Mouse (Mus musculus): ENCODE data around the gene Gm13285.
A peak's percentile ranks its signal among the peaks of the same experiment; 100 is the strongest.
"Not testable (repeated sequence)": the region's sequence is repeated elsewhere in the genome, so short reads cannot be mapped to it uniquely, and the experiment has no call there.

Gene Gm13285

GRCm38 (mm10) chr4:88799365-88799764 is at the start of gene Gm13285:
Gm13285 (plus strand) TSS chr4:88799665.
- DNase-seq (ENCODE audit: inconsistent age in 2 of 2, low spot score in 1 of 2) = peak in 1 of 2 experiments; percentile 22

GRCm38 (mm10) chr4:88749926-88750325 is 49.5 kb upstream of the Gm13285 start:
- no peak for DNase-seq (ENCODE audit: inconsistent age in 2 of 2, low spot score in 1 of 2)

GRCm38 (mm10) chr4:88754818-88755340 is 44.6 kb upstream of the Gm13285 start, which contains the start of gene Gm13271:
Gm13271 (plus strand) TSS chr4:88754868.
- peak; percentile 75 to 92 for DNase-seq (ENCODE audit: inconsistent age in 2 of 2, low spot score in 1 of 2)

- DNase-seq (ENCODE audit: inconsistent age in 2 of 2, low spot score in 1 of 2) = peak in 1 of 2 experiments; percentile 81
Measured at GRCm38 (mm10) chr4:88756581-88757513, 42.6 kb upstream of the Gm13285 start.

- DNase-seq (ENCODE audit: inconsistent age in 2 of 2, low spot score in 1 of 2) = peak; percentile 92 to 99
Measured at GRCm38 (mm10) chr4:88757628-88758031, 41.8 kb upstream of the Gm13285 start.

- peak in 1 of 2 experiments; percentile 60 for DNase-seq (ENCODE audit: inconsistent age in 2 of 2, low spot score in 1 of 2)
Measured at GRCm38 (mm10) chr4:88758751-88759150, 40.7 kb upstream of the Gm13285 start.

- DNase-seq (ENCODE audit: inconsistent age in 2 of 2, low spot score in 1 of 2) = peak; percentile 37 to 81
Measured at GRCm38 (mm10) chr4:88759610-88760268, 39.7 kb upstream of the Gm13285 start, which contains the start of gene Gm13283. Gm13283 (plus strand) TSS chr4:88760119.

GRCm38 (mm10) chr4:88760431-88760830 is 39.0 kb upstream of the Gm13285 start:
- peak; percentile 87 to 92 for DNase-seq (ENCODE audit: inconsistent age in 2 of 2, low spot score in 1 of 2)

- DNase-seq (ENCODE audit: inconsistent age in 2 of 2, low spot score in 1 of 2) = peak; percentile 71 to 88
Measured at GRCm38 (mm10) chr4:88761776-88762175, 37.7 kb upstream of the Gm13285 start.

GRCm38 (mm10) chr4:88762341-88762740 is 37.1 kb upstream of the Gm13285 start:
- DNase-seq (ENCODE audit: inconsistent age in 2 of 2, low spot score in 1 of 2) = peak in 1 of 2 experiments; percentile 55

GRCm38 (mm10) chr4:88763384-88764018 is 36.0 kb upstream of the Gm13285 start:
- DNase-seq (ENCODE audit: inconsistent age in 2 of 2, low spot score in 1 of 2) = peak; percentile 79 to 90

- DNase-seq (ENCODE audit: inconsistent age in 2 of 2, low spot score in 1 of 2) = not testable (repeated sequence)
Measured at GRCm38 (mm10) chr4:88773534-88773933, 25.9 kb upstream of the Gm13285 start, which contains the start of gene Gm13290. Gm13290 (plus strand) TSS chr4:88773834.

- DNase-seq (ENCODE audit: inconsistent age in 2 of 2, low spot score in 1 of 2) = not testable (repeated sequence)
Measured at GRCm38 (mm10) chr4:88776622-88777021, 22.8 kb upstream of the Gm13285 start, which contains the start of gene Gm13289. Gm13289 (plus strand) TSS chr4:88776922.

GRCm38 (mm10) chr4:88779550-88779949 is 19.9 kb upstream of the Gm13285 start, which contains the start of gene Gm13272:
Gm13272 (plus strand) TSS chr4:88779850.
- not testable (repeated sequence) for DNase-seq (ENCODE audit: inconsistent age in 2 of 2, low spot score in 1 of 2)

GRCm38 (mm10) chr4:88780320-88780719 is 19.1 kb upstream of the Gm13285 start:
- DNase-seq (ENCODE audit: inconsistent age in 2 of 2, low spot score in 1 of 2) = peak in 1 of 2 experiments; percentile 39

GRCm38 (mm10) chr4:88781831-88782230 is 17.6 kb upstream of the Gm13285 start, which contains the start of gene Ifnz:
Ifnz (plus strand) TSS chr4:88782131.
- DNase-seq (ENCODE audit: inconsistent age in 2 of 2, low spot score in 1 of 2) = peak in 1 of 2 experiments; percentile 10

GRCm38 (mm10) chr4:88782335-88782734 is 17.1 kb upstream of the Gm13285 start:
- DNase-seq (ENCODE audit: inconsistent age in 2 of 2, low spot score in 1 of 2) = peak; percentile 50 to 68

GRCm38 (mm10) chr4:88785409-88785808 is 14.1 kb upstream of the Gm13285 start, which contains the start of gene Gm13276:
Gm13276 (plus strand) TSS chr4:88785709.
- DNase-seq (ENCODE audit: inconsistent age in 2 of 2, low spot score in 1 of 2) = not testable (repeated sequence)

GRCm38 (mm10) chr4:88788402-88788801 is 11.1 kb upstream of the Gm13285 start, which contains the start of gene Gm13277:
Gm13277 (plus strand) TSS chr4:88788632.
- peak; percentile 72 to 84 for DNase-seq (ENCODE audit: inconsistent age in 2 of 2, low spot score in 1 of 2)

- not testable (repeated sequence) for DNase-seq (ENCODE audit: inconsistent age in 2 of 2, low spot score in 1 of 2)
Measured at GRCm38 (mm10) chr4:88791250-88791649, 8.2 kb upstream of the Gm13285 start, which contains the start of gene Gm13278. Gm13278 (plus strand) TSS chr4:88791550.
